Mouse (Mus musculus): Measurements from ENCODE around the gene Gm17409. TPM values are rescaled to one million over a fixed set of nuclear protein-coding genes. Genes with fewer than 3 reads are reported as not detected.

Gm17409 gene
- polyA plus RNA-seq, 2 experiments, result not detected

DNA sequence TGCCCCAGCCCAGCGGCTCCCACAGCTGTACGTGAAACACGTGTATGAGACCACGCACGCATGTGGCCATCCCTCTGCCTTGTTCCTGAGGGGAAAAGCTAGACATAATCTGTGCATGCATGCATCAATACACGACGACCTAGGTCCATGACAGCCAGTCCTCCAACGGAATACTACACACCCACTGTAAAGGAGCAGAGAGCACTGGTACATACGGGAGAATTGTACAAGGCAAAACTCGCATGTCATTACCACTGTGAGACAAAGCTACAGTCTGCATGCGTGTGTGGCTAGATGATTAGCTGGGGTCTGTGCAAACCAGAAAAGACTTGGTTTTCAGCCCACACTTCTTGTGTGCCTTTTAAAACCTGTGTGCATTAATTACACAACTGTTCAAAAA is 44.6 kb downstream of the Gm17409 start:
- Histone ChIP-seq H3K27ac (no peak overlapping the region), H3K9ac (replicated peaks) (no peak overlapping the region), H3K4me2 (ENCODE audit: low read depth) (no peak overlapping the region), H3K36me3 (replicated peaks; ENCODE audit: control insufficient read depth, insufficient read depth, low read depth) (no peaks in the 10 kb centered on the region), H3K4me3 (ENCODE audit: insufficient read depth in 1 of 2, low read depth in 2 of 2, low read length in 2 of 2) (no peak overlapping the region), H3K9me3 (ENCODE audit: control insufficient read depth, low read length) (no peaks in the 10 kb centered on the region), H3K4me1 (replicated peaks; ENCODE audit: control insufficient read depth in 2 of 2, insufficient read depth in 2 of 2, low read length in 1 of 2) (peaks cover 0 to 8% of the 10 kb centered on the region in 2 experiments; a peak in 1 of 4 replicates), H3K27me3 (ENCODE audit: control insufficient read depth, insufficient read depth, low read length) (no peaks in the 10 kb centered on the region)
- 79% methylated on average over 11 of the region's 11 CpGs for WGBS (ENCODE audit: insufficient replicate concordance)
- ATAC-seq (ENCODE audit: insufficient read depth) (no peak), DNase-seq (ENCODE audit: low read depth in 3 of 3, low spot score in 3 of 3) (no peak)
- TF ChIP-seq EP300 (IDR thresholded peaks at IDR 0.05; ENCODE audit: low read depth) (no peak), CTCF (IDR thresholded peaks at IDR 0.05; ENCODE audit: low read depth) (no peak)

- TF ChIP-seq EP300 (IDR thresholded peaks at IDR 0.05; ENCODE audit: low read depth), result no peak
- TF ChIP-seq CTCF (IDR thresholded peaks at IDR 0.05; ENCODE audit: low read depth), result no peak
- peaks cover 0 to 7% of the 10 kb centered on the region in 2 experiments; a peak in 1 of 4 replicates for H3K4me1 ChIP-seq (replicated peaks; ENCODE audit: control insufficient read depth in 2 of 2, insufficient read depth in 2 of 2, low read length in 1 of 2)
- ATAC-seq (ENCODE audit: insufficient read depth), result no peak
- 30% methylated on average over 15 of the region's 15 CpGs for WGBS (ENCODE audit: insufficient replicate concordance)
- H3K4me3 ChIP-seq (ENCODE audit: insufficient read depth in 1 of 2, low read depth in 2 of 2, low read length in 2 of 2), result no peak overlapping the region
- no peaks in the 10 kb centered on the region for H3K9me3 ChIP-seq (ENCODE audit: control insufficient read depth, low read length)
- no peak overlapping the region for H3K9ac ChIP-seq (replicated peaks)
- no peak overlapping the region for H3K27ac ChIP-seq
- H3K27me3 ChIP-seq (ENCODE audit: control insufficient read depth, insufficient read depth, low read length), result no peaks in the 10 kb centered on the region
- H3K4me2 ChIP-seq (ENCODE audit: low read depth), result no peak overlapping the region
- DNase-seq (ENCODE audit: low read depth in 3 of 3, low spot score in 3 of 3), result no peak
- no peaks in the 10 kb centered on the region for H3K36me3 ChIP-seq (replicated peaks; ENCODE audit: control insufficient read depth, insufficient read depth, low read depth)
Measured at GRCm38 (mm10) chr2:58516000-58516399, 46.1 kb downstream of the Gm17409 start.

GRCm38 (mm10) chr2:58516920-58517319 is 47.0 kb downstream of the Gm17409 start:
- peaks cover 0 to 7% of the 10 kb centered on the region in 2 experiments; a peak in 1 of 4 replicates for H3K4me1 ChIP-seq (replicated peaks; ENCODE audit: control insufficient read depth in 2 of 2, insufficient read depth in 2 of 2, low read length in 1 of 2)
- TF ChIP-seq EP300 (IDR thresholded peaks at IDR 0.05; ENCODE audit: low read depth), result no peak
- H3K4me3 ChIP-seq (ENCODE audit: insufficient read depth in 1 of 2, low read depth in 2 of 2, low read length in 2 of 2), result no peak overlapping the region
- H3K36me3 ChIP-seq (replicated peaks; ENCODE audit: control insufficient read depth, insufficient read depth, low read depth), result no peaks in the 10 kb centered on the region
- H3K27ac ChIP-seq, result no peak overlapping the region
- H3K9me3 ChIP-seq (ENCODE audit: control insufficient read depth, low read length), result no peaks in the 10 kb centered on the region
- WGBS (ENCODE audit: insufficient replicate concordance), result 57% methylated on average over 6 of the region's 6 CpGs
- no peak overlapping the region for H3K4me2 ChIP-seq (ENCODE audit: low read depth)
- ATAC-seq (ENCODE audit: insufficient read depth) (no peak), DNase-seq (ENCODE audit: low read depth in 3 of 3, low spot score in 3 of 3) (no peak)
- H3K9ac ChIP-seq (replicated peaks), result no peak overlapping the region
- no peaks in the 10 kb centered on the region for H3K27me3 ChIP-seq (ENCODE audit: control insufficient read depth, insufficient read depth, low read length)

DNA sequence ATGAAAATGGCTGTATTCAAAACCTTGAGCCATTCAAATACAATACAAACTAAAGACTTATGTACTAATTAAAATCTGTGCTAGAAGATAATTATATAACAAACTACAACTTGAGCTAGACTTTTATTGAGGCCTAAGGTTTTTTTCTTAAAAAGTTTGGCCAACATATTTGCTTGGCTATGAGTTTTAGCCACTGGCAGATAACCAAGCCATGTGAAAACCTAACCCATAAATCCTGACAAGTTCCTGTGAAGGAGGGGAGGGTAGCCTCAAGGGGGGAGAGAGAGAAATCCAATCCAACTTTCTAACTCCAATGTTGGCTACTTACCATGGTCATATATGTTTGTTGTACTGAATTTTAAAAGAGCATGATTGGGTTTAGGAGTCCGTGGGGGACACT is 48.6 kb downstream of the Gm17409 start:
- 59% methylated on average over 1 of the region's 1 CpGs for WGBS (ENCODE audit: insufficient replicate concordance)
- DNase-seq (ENCODE audit: low read depth in 3 of 3, low spot score in 3 of 3) (no peak), ATAC-seq (ENCODE audit: insufficient read depth) (no peak)
- H3K27ac ChIP-seq, result no peak overlapping the region
- TF ChIP-seq EP300 (IDR thresholded peaks at IDR 0.05; ENCODE audit: low read depth), result no peak
- TF ChIP-seq CTCF (IDR thresholded peaks at IDR 0.05; ENCODE audit: low read depth), result no peak
- no peaks in the 10 kb centered on the region for H3K9me3 ChIP-seq (ENCODE audit: control insufficient read depth, low read length)
- H3K27me3 ChIP-seq (ENCODE audit: control insufficient read depth, insufficient read depth, low read length), result no peaks in the 10 kb centered on the region
- peaks cover 0 to under 1% of the 10 kb centered on the region in 2 experiments; a peak in 1 of 4 replicates for H3K4me1 ChIP-seq (replicated peaks; ENCODE audit: control insufficient read depth in 2 of 2, insufficient read depth in 2 of 2, low read length in 1 of 2)
- H3K4me3 ChIP-seq (ENCODE audit: insufficient read depth in 1 of 2, low read depth in 2 of 2, low read length in 2 of 2), result no peak overlapping the region
- no peak overlapping the region for H3K4me2 ChIP-seq (ENCODE audit: low read depth)
- no peak overlapping the region for H3K9ac ChIP-seq (replicated peaks)
- no peaks in the 10 kb centered on the region for H3K36me3 ChIP-seq (replicated peaks; ENCODE audit: control insufficient read depth, insufficient read depth, low read depth)

Other genes starting within 250 kb of the Gm17409 start
- gene Acvr1c, start 112.2 kb upstream of the Gm17409 start, polyA plus RNA-seq (2012; rRNA removed), result 0.01 and 0.02 TPM in 2 replicates
- 0.01 and 0.15 TPM in 2 replicates for gene Acvr1c, start 112.2 kb upstream of the Gm17409 start, polyA plus RNA-seq (2014; fragmentation: Nextera tagmentation; extraction: Ambion mirVana)
- 3.0 and 3.3 TPM in 2 replicates for gene Acvr1, start 97.0 kb downstream of the Gm17409 start, polyA plus RNA-seq (2012; rRNA removed)
- gene Acvr1, start 97.0 kb downstream of the Gm17409 start, polyA plus RNA-seq (2014; fragmentation: Nextera tagmentation; extraction: Ambion mirVana), result 2.0 and 2.7 TPM in 2 replicates
- 1.1 TPM in 2 replicates for gene Upp2, start 97.2 kb downstream of the Gm17409 start, polyA plus RNA-seq (2012; rRNA removed)
- 1.1 and 1.4 TPM in 2 replicates for gene Upp2, start 97.2 kb downstream of the Gm17409 start, polyA plus RNA-seq (2014; fragmentation: Nextera tagmentation; extraction: Ambion mirVana)